Mouse (Mus musculus) lung, postnatal 4 days (tissue): ENCODE measurements around the gene Olfr299.

ENCODE experiments used
- DNase-seq, 2 experiments: peaks; one replicate each; pipeline ENCODE4 v3.0.0; 2021

Olfr299 gene

GRCm38 (mm10) chr7:86459621-86460020 is at the start of gene Olfr299:
Gene Olfr299, plus strand, starts transcription at chr7:86459921.
- DNase-seq = no peak

DNA sequence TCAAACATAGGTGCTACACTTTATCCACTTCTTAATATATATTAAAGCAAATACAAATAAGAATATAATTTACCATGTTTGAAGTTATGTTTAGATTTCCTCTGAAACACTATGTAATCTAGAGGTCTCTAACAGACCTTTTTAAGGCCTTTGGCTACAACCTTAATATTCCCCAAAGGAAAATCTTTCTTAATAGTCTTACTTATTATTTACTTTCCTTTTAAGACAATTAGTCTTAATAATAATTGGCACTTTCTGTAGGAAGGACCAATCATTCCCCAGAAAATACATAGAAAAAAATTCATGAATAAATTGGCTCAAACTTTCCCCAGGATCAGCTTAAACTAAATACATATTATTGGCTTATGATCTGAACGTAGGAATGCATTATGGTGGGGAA is 32.7 kb downstream of the Olfr299 start, which contains the start of gene Olfr298:
TSS of gene Olfr298 (minus strand) at position 101 of the 400 bp plus-strand sequence.
- no peak for DNase-seq
